8 mouse cellular contexts compared by ENCODE assay signal in genomic region chr2:29193819-29194546, GRCm38 (mm10). TPM values are rescaled to one million over a fixed set of nuclear protein-coding genes. Genes with fewer than 3 reads are reported as not detected.
A peak's percentile ranks its signal among the peaks of the same experiment; 100 is the strongest.
DNase-seq lines count a peak whose midpoint lies in the region; ATAC-seq lines count a peak whose summit lies in the region.

No protein-coding gene starts in this region.

- H3K4me3 ChIP-seq in kidney, embryonic 15.5 days (replicated peaks), result peak overlapping the region; percentile 52
- peak overlapping the region; percentile 49 for H3K4me3 ChIP-seq in hindbrain, embryonic 11.5 days (ENCODE audit: low read depth, low read length)
- H3K4me3 ChIP-seq in midbrain, embryonic 12.5 days, result peak overlapping the region; percentile 48

- peaks cover 27% of the 10 kb centered on the region for H3K4me1 ChIP-seq in kidney, embryonic 15.5 days
- H3K4me1 ChIP-seq in hindbrain, embryonic 11.5 days (replicated peaks; ENCODE audit: control insufficient read depth, insufficient read depth, low read length), result no peaks in the 10 kb centered on the region; the same call in 1 of the 2 replicates
- peaks cover 15% of the 10 kb centered on the region for H3K4me1 ChIP-seq in midbrain, embryonic 12.5 days

- H3K9me3 ChIP-seq in kidney, embryonic 15.5 days (replicated peaks), result no peaks in the 10 kb centered on the region
- H3K9me3 ChIP-seq in hindbrain, embryonic 11.5 days (ENCODE audit: control insufficient read depth, low read length), result no peaks in the 10 kb centered on the region
- no peaks in the 10 kb centered on the region for H3K9me3 ChIP-seq in midbrain, embryonic 12.5 days

- peaks cover 58% of the 10 kb centered on the region for H3K27me3 ChIP-seq in kidney, embryonic 15.5 days
- H3K27me3 ChIP-seq in hindbrain, embryonic 11.5 days (ENCODE audit: control insufficient read depth, insufficient read depth, low read length), result peaks cover 10% of the 10 kb centered on the region
- peaks cover 41% of the 10 kb centered on the region for H3K27me3 ChIP-seq in midbrain, embryonic 12.5 days

- H3K36me3 ChIP-seq in kidney, embryonic 15.5 days, result no peaks in the 10 kb centered on the region
- no peaks in the 10 kb centered on the region for H3K36me3 ChIP-seq in hindbrain, embryonic 11.5 days (ENCODE audit: control insufficient read depth, insufficient read depth, low read length)
- no peaks in the 10 kb centered on the region for H3K36me3 ChIP-seq in midbrain, embryonic 12.5 days

- H3K4me2 ChIP-seq in kidney, embryonic 15.5 days, result peak overlapping the region; percentile 99
- H3K4me2 ChIP-seq in hindbrain, embryonic 11.5 days (replicated peaks; ENCODE audit: low read depth, low read length), result peak overlapping the region; percentile 99
- H3K4me2 ChIP-seq in midbrain, embryonic 12.5 days (replicated peaks), result peak overlapping the region; percentile 84

- DNase-seq in kidney, adult 11 months, result no peak
- DNase-seq in embryo, embryonic 10.5 days (ENCODE audit: low spot score), result peak; percentile 12
- DNase-seq in hindbrain, embryonic 11.5 days (ENCODE audit: low spot score), result peak; percentile 17
- no peak for DNase-seq in yolk sac, embryonic 10.5 days (ENCODE audit: low spot score)
- DNase-seq in left cerebral cortex, postnatal 25 days (ENCODE audit: low spot score in 2 of 2), result no peak
- DNase-seq in gastrocnemius, adult 18-20 months (ENCODE audit: low spot score), result no peak

- no peak for ATAC-seq in kidney, embryonic 15.5 days (replicated peaks; ENCODE audit: low FRiP score)
- ATAC-seq in hindbrain, embryonic 11.5 days (ENCODE audit: low FRiP score), result no peak
- ATAC-seq in midbrain, embryonic 12.5 days (ENCODE audit: low FRiP score, low read depth), result no peak

- no peak overlapping the region for H3K27ac ChIP-seq in kidney, embryonic 15.5 days
- no peak overlapping the region for H3K27ac ChIP-seq in hindbrain, embryonic 11.5 days (ENCODE audit: low read depth, low read length)
- no peak overlapping the region for H3K27ac ChIP-seq in midbrain, embryonic 12.5 days (replicated peaks)

- no peak overlapping the region for H3K9ac ChIP-seq in kidney, embryonic 15.5 days
- H3K9ac ChIP-seq in hindbrain, embryonic 11.5 days (ENCODE audit: low read depth, low read length), result no peak overlapping the region
- peak overlapping the region; percentile 52; the same call in 1 of the 2 replicates for H3K9ac ChIP-seq in midbrain, embryonic 12.5 days (replicated peaks)

- WGBS in kidney, embryonic 15.5 days, result 23% methylated on average over 16 of the region's 16 CpGs
- WGBS in hindbrain, embryonic 11.5 days, result 13% methylated on average over 16 of the region's 16 CpGs
- WGBS in midbrain, embryonic 12.5 days, result 15% methylated on average over 16 of the region's 16 CpGs

- intact Hi-C loops in left cerebral cortex, postnatal 25 days (cut with DNase I), result no loop called here

RNA-seq across cellular contexts. Expression of gene Ntng2, which starts 58.8 kb away (rescaled TPM):
- polyA plus RNA-seq in kidney, embryonic 15.5 days (2015; fragmentation: Nextera tagmentation; extraction: Ambion mirVana), result 3.9 and 4.1 TPM in 2 replicates
- 2.7 and 2.8 TPM in 2 replicates for polyA plus RNA-seq in hindbrain, embryonic 11.5 days (2014; fragmentation: Nextera tagmentation; extraction: Ambion mirVana)
- polyA plus RNA-seq in midbrain, embryonic 12.5 days (2016; fragmentation: Nextera tagmentation; extraction: Ambion mirVana), result 6.3 TPM in 2 replicates
- 10 to 100 TPM; 85.4 to 90.5 TPM for total RNA-seq in left cerebral cortex, postnatal 25 days (2021)
- total RNA-seq in gastrocnemius, adult 18-20 months (2021), result 10 to 100 TPM; 22.3 to 31.2 TPM

Comparison
In these comparisons a context has a peak if more than half of its experiments do, and no peak if none do; other contexts are left out.
1. DNase-seq: peak in embryo, embryonic 10.5 days (single experiment) and hindbrain, embryonic 11.5 days (single experiment); none in kidney, adult 11 months (single experiment), yolk sac, embryonic 10.5 days (single experiment), left cerebral cortex, postnatal 25 days (0 of 2) and gastrocnemius, adult 18-20 months (single experiment).
2. Peak in every context shown above with its lines, with median percentiles within 50 percentile points of each other: H3K4me2 ChIP-seq and H3K4me3 ChIP-seq.